Mouse (Mus musculus) heart, adult 8-10 months (tissue): ENCODE results near the gene Chmp2a. TPM values are rescaled to one million over a fixed set of nuclear protein-coding genes. Genes with fewer than 3 reads are reported as not detected.
"Not testable (repeated sequence)": the region's sequence is repeated elsewhere in the genome, so short reads cannot be mapped to it uniquely, and the experiment has no call there.

Experiments used
- DNase-seq: peaks from one replicate; pipeline ENCODE4 v3.0.0; 2022; ENCODE audit warnings: low spot score
- total RNA-seq, 4 experiments: library from RNA; stranded (reverse); gene quantifications; 2 replicates each; pipeline ENCODE4 v1.2.4; 2022

Chmp2a gene
- total RNA-seq = 100 to 1,000 TPM; 142 to 153 (median 147) TPM

DNA sequence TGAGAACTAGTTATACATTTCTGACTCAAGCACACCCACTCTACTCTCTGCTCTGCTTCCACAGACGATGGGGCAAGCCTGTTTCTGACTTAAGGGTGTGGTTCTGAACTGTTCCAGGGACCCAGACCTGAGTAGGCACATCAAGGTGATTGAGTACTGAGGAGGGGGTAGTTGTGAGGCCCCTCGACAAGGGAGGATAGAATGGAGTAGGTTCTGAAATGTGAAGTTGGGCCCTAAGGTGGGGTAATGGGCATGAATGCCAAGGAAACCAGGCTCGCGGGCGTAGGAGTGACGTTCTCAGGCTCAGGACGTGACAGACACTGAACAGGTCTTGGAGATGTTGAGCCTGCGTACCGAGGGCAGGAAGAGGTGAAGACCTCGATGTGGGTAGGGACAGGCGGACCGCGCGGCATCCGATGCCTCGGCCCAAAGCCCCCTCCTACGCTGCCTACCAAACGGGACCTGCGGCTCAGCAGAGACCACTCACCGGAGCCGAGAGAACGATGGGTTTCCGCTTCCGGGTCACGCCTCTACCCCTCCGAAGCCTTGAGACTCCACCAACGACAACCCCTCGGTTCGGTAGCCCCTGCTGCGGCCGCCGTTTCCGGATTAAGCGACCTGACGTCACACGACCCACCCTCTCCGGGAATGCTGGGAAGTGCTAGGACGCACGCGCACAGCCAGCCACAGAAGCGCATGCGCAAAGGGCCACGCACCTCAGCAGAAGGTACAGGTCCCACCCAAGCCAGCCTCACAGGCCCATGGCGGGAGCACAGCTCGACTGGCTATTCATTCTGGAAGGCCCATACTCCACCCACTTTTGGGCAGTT, at the start of gene Chmp2a:
Chmp2a (minus strand) TSS at position 660 of the 830 bp plus-strand sequence.
- peak; percentile 98 for DNase-seq

DNA sequence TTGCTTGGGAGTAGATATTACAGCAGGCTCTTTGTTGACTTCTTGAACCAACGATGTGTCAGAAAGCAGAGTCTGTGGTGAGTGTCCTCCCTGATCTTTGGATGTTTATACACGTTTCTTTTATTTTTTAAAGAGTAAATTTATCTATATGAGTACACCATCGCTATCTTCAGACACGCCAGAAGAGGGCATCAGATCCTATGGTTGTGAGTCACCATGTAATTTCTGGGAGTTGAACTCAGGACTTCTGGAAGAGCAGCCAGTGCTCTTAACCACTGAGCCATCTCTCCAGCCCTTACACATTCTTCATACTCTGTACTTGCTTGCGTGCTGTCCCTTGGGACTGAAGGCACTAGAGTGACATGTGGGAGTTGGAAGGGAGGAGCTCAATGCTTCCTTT, 37.7 kb upstream of the Chmp2a start:
- no peak for DNase-seq

GRCm38 (mm10) chr7:13063399-13063798, 28.8 kb upstream of the Chmp2a start:
- not testable (repeated sequence) for DNase-seq

- no peak for DNase-seq
These were observed 24.9 kb upstream of the Chmp2a start for GRCm38 (mm10) chr7:13059536-13059935.

GRCm38 (mm10) chr7:13056913-13057700, 22.5 kb upstream of the Chmp2a start:
- DNase-seq = no peak

DNA sequence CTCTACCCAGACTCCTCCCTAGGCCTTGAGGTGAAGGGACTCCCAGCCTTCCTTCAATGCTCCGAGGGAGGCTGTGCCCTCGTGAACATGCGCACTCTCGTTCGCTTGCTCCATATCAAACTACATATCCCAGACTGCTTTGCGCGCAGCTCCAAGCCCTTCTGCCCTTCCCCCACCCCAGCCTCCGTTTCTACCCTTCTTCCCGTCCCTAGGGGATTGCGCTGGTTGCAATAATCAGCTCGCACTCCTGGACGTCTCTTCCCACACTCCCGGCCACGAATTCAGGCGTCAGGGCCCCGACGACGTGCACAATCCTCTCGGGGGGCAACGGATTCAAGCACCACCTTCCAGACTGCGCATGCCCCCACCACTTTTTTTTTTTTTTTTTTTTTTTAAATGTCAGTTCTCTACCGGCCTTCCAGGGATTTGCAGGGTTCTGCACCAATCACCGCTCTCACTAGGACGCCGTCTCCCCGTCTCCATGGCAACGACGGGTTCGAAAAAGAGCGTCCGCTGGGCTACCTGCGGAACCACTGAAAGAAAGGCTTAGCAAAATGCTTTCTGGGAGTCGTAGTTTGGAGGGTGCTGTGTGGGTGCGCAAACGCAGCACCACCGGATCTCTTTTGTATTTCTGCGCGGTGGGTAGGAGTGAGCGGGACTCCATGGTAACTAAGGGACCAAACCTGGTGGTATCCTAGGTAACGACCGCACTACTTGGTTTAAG, 19.8 kb upstream of the Chmp2a start, which contains the start of gene Mzf1:
Mzf1 (minus strand) TSS at position 478 of the 724 bp plus-strand sequence.
- DNase-seq = peak; percentile 93

- no peak for DNase-seq
These were observed 19.3 kb upstream of the Chmp2a start for GRCm38 (mm10) chr7:13053961-13054286.

- DNase-seq = no peak
These were observed 18.9 kb upstream of the Chmp2a start for GRCm38 (mm10) chr7:13053501-13053900.

GRCm38 (mm10) chr7:13053001-13053400, 18.4 kb upstream of the Chmp2a start:
- DNase-seq = no peak

DNA sequence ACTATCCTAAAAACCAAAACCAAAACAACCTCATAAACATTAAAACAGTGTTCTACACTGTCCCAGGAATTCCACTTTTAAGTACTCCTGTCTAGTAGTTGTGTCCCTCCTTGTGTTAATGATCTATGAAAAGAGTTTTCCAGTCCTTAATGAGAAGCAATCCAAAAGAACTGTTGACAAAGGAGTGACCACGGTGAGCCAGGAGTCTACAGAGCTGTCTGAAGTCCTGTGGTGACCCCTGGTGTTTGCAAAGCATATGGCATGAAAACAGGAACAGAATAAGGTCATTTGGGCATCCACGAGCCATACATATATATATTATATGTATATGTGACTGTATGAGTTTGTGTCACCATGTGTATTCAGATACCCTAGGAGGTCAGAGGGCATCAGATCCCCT, 11.5 kb upstream of the Chmp2a start:
- peak; percentile 72 for DNase-seq

- no peak for DNase-seq
These were observed 9.6 kb upstream of the Chmp2a start for GRCm38 (mm10) chr7:13044254-13044625.

DNA sequence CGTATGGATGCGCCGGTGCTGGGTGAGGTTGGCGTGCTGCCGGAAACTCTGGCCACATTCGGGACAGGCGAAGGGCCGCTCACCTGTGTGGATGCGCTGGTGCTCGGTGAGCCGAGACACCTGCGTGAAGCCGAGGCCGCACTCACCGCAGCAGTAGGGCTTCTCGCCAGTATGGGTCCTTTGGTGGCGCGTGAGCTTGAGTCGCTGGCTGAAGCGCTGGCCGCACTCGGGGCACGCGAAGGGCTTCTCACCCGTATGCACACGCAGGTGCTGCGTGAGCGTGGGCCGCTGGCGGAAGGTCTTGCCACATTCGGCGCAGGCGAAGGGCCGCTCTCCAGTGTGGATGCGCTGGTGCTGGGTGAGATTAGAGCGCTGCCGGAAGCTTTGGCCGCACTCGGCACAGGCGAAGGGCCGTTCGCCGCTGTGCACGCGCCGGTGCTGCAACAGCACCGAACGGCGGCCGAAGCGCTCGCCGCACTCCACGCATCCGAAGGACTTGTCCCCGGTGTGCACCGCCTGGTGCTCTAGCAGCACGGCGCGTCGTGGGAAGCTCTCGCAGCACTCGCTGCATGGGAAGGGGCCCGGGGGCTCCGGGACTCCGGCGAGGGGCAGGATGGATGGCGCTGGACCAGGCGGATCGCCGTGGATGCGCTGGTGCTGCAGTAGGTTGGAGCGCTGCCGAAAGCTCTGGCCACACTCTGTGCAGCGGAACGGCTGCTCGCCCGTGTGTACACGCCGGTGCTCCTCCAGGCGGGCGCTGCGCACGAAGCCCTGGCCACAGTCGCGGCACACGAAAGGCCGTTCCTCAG, 9.0 kb upstream of the Chmp2a start:
- no peak for DNase-seq

DNA sequence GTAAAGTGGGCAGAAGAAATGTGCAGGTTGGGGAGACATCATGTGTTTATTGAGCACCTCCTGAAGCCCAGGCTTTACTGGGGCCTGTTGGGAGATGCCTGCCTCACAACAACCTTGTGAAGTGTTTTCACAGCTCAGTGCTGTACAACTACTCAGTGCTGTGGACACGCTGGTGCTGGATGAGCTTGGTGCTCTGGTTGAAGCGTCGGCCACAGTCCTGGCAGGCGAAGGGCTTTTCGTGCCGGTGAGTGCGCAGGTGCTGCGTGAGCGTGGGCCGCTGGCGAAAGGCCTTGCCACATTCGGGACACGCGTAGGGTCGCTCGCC, 8.5 kb upstream of the Chmp2a start:
- no peak for DNase-seq

GRCm38 (mm10) chr7:13042511-13042910, 7.9 kb upstream of the Chmp2a start:
- no peak for DNase-seq

DNA sequence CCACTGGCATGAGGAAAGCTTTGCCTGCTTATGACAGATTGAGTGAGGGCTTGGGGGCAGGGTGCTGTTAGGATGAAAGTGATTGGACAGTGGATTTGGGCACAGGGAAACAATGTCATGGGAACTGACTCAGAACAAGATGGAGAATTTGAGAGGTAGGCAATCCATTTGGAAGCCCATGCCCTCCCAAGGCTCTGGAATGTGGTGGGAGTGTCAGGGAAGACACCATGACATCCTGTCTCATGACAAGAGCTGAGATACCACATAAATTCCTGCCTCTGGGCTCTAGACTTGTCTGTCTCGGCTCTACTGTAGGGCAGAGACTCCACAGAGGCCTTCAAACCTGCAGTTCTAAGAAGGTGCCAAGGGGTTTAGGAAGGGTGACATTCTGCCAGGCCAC, 6.6 kb upstream of the Chmp2a start:
- DNase-seq = no peak

DNA sequence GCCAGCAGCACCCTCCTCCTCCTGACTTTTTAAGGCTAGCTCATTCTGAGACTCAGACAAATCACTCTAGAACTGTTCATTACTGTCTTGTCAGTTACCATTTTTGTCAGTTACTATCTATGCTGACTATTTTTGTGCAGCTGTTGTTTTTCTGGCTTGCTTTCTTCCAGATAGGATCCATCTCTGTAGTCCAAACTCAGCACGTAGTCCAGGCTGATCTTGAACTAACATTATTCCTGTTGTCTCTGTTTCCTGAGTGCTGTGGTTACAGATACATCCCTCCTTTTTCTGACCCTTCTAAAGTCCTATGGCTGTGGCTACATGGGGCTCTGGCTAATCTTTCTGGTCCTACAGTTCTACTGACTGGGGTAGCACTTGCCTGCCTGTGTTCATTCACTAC, 4.6 kb upstream of the Chmp2a start:
- DNase-seq = no peak

DNA sequence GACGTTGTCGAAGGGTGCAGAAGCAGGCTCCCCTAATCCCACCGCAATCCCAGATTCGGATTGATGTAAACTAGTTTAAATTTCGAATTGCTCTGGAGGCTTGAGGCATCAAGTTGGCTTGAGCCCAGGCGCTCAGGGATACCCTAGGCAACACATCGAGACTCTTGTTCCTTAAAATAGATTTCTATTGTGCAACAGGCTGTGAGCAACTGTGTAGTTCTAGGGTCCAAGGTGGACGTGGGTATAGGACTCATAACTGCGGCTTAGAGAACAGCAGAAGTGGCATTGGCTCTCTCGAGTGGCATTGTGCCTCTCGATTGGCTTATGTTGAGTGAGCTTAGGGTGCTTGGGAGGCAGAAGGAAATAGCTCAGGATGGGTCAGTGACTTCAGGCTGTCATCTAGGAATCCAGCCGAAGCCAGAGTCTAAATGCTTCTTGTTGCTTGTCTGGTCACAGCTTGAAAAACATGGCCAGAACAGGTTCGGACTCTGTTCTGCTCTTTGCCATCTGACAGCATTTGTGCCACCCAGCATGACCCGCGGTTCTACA, 4.1 kb upstream of the Chmp2a start:
- DNase-seq = no peak

DNA sequence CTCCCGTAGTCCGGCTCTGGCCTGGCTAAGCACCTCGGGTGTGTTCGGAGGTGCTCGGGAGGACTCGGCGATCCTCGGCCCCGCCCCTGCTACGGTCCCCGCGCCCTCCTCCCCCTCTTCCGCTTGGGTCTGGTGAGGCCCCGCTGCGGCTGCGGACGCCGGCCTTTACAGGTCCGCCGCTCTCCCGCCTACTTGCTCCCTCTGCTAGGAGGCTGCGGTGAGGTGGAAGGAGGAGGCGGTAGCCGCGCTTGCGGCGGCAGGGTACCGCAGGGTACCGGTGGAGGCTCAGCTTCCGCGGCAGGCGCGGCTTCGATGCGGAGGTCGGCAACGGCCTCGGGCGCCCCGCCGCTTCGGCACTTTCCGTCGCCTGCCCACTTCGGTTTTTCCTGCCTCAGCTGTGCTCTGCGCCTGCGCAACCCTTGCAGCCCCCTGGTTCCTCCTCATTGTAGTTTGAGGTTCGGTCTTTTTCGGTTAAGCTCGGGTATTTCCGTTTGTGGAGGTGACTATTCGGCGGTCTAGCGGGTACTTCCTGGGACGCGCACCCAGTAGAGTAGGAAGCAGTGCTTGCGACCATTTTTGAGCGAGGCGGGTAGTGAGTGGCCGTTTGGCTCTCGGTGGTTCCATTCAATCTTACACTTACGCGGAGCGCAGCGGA, 3.4 kb upstream of the Chmp2a start, which contains the start of gene Ube2m:
Ube2m (minus strand) TSS at position 375 of the 655 bp plus-strand sequence.
- peak; percentile 97 for DNase-seq

GRCm38 (mm10) chr7:13037366-13037765, 2.8 kb upstream of the Chmp2a start:
- DNase-seq = no peak

DNA sequence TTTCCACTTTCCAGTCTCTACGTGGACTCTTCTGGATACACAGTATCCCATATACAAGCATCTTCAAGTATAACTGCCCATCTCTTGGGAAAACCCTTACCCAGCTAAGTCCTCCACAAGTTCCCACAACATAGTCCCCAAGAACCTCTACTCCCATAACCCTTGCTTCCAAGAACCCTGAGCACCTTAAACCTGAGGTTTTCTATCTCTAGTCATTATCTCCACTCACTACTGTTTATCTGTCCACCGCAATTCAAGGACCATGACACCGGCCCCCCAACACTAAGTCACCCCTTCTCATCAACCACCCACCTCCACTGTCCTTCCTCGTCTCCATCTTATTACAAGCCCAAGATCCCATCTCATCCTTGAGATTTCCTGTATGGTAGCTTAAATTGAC, 2.2 kb upstream of the Chmp2a start:
- no peak for DNase-seq
